Mouse (Mus musculus) cerebellum, adult 18-20 months (tissue): Measurements from ENCODE around the gene Fgfr2.

Experiments
- DNase-seq, 2 experiments: peaks; one replicate each; pipeline ENCODE4 v3.0.0; 2021

The Fgfr2 gene

DNA sequence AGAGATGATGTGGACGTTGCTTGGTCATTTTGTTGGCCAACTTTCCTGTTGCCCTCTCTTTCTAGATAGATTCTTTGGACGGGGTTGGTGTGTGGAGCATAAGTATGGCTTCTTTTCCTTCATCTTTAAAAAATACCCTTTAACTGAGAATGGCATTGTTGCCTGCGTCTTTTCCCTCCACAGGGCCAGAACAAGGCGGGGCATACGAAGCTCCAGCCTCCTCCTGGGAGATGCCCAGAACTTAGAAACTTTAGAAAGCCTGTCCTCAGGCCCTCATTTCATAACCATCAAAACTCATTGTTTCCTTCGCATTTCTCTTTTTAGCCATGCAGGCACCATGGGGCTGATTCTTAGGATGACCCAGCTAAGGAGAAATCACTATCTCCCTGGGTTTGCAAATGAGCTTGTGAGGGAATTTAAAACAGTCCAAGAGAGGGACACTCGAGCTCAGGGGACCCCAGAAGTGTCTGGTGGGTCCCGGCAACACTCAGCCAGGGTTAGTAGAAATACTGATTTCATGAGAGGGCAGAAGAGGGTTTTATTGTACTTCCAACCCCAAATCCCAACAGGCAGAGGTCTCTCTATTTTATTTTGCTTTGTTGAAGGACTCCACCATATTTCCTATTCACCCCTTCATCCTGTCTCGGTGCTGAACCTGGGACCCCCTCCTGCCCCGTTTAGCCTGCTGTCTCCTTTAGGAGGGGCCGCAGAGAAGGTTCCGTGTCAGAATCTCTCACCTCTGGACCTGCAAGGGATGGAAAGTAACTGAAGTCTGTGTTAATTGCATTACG lies 2754.9 kb downstream of the Fgfr2 start:
- no peak for DNase-seq

GRCm38 (mm10) chr7:130367222-130368035 lies 2755.7 kb downstream of the Fgfr2 start:
- DNase-seq, result no peak

GRCm38 (mm10) chr7:130365711-130366110 lies 2757.4 kb downstream of the Fgfr2 start:
- no peak for DNase-seq

- no peak for DNase-seq
Observed at GRCm38 (mm10) chr7:130340412-130341152, 2782.6 kb downstream of the Fgfr2 start.

DNA sequence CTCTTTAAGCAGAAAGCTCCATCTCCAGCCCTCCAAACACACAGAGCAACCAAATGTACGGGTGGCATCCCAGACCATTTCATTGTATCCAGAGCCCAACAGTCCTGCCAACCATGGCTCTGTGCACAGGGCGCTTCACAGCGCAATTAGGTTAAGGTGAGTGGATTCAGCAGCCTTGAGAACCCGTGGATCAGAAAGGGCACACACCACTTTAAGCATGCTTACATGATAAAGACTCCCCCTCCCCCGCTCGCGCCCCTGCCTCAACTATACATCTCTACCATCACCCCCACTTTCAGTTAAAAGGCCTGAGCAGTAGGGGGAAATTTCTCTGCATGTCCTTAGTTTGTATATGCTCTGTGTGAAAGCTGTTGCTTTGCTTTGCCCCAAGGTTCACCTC lies 2785.5 kb downstream of the Fgfr2 start:
- DNase-seq, result no peak

DNA sequence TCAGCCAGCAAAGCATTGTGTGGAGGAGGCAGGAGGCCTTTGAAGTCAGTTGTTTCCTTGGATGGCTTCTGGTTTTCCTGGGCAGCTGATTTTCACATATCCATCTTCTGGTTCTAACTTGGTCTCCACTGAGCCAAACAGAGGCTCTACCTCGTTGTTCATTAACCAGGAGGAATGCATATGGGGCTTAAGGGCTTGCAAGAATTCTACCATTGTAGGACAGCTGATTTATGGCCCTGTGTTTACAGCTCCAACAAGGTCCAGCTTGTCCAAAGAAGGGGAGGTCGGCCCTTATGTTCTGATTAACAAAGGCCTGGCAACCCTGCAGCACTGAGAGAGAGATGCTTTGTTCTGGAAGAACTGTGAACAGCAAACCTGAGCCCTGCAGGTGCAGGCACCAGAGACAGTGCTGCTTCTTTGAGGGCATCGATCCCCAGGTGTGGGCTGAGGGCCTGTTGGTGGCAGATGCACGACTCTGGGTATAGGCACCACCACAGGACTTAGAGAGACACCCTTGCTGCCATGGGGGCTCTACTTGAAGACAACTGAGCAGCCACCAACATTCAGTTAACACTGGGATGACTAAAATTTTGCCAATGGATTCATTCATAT lies 2787.6 kb downstream of the Fgfr2 start:
- DNase-seq, result no peak

DNA sequence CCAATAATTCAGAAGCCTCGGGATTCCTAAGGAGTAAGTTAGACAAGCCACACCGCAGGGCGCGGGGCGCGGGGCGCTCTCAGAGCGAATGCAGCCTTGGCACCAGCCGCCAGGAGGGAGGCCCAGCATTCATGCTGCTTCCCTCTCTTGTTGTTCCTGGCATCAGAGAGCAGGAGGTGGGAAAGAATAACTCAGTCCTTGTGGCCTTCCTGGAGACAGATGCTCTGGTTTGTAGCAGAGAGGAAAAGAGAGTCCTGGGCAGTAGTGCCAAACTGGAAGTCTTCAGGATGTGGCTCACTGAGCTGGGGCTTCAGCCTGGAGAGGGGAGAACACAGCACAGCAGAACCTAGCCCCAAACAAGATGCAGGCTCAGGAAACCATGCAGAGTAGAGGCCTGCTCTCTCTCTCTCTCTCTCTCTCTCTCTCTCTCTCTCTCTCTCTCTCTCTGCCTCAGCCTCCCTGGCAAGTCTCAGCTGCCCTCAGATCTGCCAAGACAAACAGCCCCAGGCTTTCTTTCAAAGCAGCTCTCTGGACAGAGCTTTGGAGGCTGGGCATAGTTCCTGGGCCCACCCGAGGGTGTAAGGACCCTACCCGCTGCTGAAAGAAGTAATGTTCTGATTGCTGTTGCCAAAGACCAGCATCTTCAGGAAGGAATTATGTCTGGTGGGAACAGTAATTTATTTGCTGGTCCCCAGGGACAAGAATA lies 2790.5 kb downstream of the Fgfr2 start:
- no peak for DNase-seq

GRCm38 (mm10) chr7:130327603-130328365 lies 2795.4 kb downstream of the Fgfr2 start:
- no peak for DNase-seq

DNA sequence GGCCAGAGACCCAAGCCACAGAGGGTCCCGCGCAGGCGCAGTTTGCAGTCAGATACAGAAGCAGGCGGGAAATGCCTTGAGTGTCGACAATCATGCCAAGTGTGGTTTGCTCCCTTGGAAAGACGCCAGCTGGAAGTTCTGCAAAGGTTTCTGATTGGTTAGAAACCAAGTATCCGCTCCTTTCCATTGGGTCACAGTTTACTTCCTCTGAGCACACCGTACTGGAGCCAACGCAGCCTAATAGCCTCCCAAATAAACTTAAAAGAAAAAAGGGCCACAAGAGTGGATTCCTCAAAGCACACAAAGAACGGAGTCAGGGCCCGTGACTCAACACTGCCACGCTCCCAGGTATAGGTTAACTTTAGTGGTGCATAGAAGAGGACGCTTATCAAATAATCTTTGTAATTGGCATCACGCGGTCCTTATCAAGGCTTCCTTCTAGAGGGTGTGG lies 2797.1 kb downstream of the Fgfr2 start:
- DNase-seq, result no peak

- no peak for DNase-seq
Observed at GRCm38 (mm10) chr7:130324716-130325401, 2798.3 kb downstream of the Fgfr2 start.

DNA sequence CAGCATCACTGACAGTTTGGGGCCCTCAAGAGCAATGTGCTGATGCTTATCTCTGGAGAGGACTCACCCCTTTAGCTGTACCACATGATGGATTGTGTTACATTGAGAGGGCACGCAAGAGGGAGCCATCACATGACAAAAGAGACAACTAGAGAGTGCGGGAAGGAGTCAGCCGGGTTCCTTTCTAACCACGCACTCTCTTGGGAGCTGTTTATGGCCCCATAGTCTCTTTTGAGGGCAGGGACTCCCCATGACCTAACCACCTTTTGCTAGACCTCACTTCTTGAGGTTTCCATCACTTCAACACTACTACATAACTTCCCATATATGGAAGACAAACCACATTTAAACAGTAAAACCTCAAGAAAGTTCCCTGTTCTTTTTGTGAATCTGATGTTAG lies 2799.4 kb downstream of the Fgfr2 start:
- DNase-seq, result no peak

DNA sequence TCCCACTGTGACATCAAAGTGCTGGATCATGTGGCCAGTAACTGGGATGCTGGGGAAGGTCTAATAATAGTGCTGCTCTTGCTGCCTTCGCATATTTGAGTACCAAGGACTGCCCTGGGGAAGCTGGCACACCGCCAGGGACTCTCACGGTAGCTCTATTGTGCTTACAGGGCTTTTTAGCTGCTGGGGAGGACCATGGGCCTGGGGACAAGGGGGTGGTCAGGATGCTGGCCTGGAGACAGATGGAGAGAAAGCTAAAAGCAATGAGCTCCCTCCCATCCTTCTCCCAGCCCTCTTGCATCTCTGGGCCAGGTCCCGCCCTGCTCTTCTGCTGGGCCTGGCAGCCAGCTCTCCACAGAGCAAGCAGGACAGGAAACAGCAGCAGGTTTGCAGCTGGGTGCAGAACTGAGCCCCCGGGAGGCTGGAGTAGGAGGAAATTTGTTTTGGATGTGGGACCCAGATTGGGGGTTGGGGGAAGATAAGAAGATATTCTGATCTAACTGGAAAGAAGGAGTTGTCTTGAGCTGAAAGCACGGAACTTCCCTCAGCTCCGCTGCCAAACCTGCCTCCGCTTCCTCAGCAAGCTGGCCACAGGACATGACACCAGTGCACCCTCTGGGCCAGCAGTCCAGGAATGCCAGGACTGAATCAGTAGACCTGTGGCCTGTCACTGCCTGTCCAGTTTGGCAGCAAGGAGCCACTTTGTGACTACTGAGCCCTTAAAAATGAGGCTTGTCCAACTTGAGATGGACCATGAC lies 2803.2 kb downstream of the Fgfr2 start:
- DNase-seq, result peak; percentile 67 to 76

DNA sequence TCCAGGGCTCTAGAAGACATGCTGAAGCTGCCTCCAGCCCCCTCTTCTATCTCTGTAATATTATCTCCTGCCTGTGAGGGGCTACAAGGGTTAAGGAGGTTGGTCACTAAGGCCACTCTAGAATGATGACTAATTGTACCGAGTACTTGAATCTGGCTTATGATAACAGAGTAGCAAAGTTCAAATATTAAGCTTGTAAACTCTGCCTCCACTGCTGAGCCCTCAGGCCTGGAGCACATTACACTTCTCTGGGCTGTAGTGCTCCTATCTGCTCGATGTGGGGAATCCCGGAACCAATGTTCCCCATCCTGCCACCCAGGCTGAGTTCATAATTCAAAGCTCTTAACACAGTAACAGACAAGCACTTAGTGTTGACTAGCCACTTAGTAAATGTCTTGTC lies 2806.9 kb downstream of the Fgfr2 start:
- DNase-seq, result no peak

GRCm38 (mm10) chr7:130315221-130315620 lies 2807.9 kb downstream of the Fgfr2 start:
- DNase-seq, result no peak

GRCm38 (mm10) chr7:130314658-130315057 lies 2808.5 kb downstream of the Fgfr2 start:
- no peak for DNase-seq

- no peak for DNase-seq
Observed at GRCm38 (mm10) chr7:130311362-130311761, 2811.8 kb downstream of the Fgfr2 start.

DNA sequence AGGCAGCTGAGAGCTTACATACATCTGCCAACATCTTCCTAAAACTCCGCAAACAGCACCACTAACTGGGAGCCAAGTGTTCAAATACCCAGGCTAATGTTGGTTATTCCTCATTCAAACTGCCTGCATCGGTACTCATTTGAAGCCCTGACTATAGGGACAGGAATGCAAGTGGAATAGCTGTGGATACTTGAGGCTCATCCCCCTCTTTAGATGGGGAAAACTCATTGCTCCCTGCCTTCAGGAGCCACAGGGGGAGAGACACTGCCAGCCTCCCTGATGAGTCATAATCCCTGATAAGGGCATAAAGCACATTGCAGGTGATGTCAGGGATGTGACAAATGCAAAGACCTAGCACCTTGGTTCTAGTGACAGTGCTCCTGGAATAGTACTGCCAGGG lies 2814.0 kb downstream of the Fgfr2 start:
- DNase-seq, result no peak

DNA sequence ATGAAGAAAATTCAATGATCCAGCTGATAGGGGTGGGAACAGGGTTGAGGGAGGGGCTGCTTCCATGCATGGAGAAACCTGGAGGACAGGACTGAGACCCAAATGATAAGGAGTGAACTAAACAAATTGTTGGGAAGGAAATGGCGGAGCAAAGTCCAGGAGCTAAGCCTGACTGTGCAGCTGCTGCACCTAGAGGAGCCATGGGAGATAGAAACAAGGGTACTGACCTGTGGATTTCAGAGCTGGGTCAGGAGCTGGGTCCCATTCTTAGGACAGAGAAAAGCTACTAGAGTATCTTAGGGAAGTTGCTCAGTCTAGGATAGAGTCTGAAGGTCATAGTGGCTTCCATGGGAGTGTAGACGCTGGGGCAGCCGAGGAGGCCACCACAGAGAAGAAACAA lies 2816.1 kb downstream of the Fgfr2 start:
- DNase-seq, result no peak

GRCm38 (mm10) chr7:130304642-130305041 lies 2818.5 kb downstream of the Fgfr2 start:
- DNase-seq, result peak in 1 of 2 experiments; percentile 6

DNA sequence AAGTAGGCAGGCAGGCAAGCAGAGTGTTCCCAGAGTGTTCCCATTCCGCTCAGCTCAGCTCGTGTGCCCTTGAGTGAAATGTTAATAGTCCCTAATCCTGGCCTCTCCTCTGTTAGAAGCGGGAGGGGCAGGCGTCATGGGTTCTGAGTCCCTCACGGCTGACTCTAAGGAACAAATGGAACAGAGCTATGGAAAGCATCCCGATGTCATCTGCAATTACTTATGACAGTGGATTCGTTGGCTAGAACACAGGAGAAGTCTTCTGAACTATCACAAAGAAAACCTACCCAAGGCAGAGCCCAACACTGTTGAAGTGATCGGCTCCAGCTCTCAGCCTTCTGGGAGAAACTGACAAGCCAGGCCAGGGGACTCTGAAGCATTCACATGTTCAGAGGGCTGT lies 2819.7 kb downstream of the Fgfr2 start:
- DNase-seq, result no peak
